Mouse (Mus musculus): ENCODE results near the gene Zc2hc1b. TPM values are rescaled to one million over a fixed set of nuclear protein-coding genes. Genes with fewer than 3 reads are reported as not detected.

Zc2hc1b gene
- polyA plus RNA-seq, 1 experiment: not detected

DNA sequence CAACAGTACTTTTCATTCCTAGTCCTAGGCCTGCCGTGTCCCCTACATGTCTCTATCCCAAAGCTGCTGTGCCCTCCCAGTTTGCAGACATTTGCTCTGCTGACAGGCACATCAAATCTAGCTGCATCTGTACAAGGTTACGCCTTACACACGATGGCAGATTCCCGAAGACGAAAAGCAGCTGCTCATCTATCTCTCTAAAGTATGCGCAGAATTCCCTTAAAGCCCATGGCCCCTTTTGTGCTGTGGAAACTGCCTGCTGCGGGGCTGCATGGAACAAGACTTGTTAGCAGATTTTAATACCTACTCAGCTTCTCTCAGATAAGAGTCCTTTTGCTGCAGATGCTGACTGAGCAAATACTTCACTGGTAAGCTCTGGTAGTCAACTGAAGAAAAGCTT is 2.4 kb upstream of the Zc2hc1b start:
- no peak overlapping the region for H3K27ac ChIP-seq (ENCODE audit: insufficient read depth, low read length)

DNA sequence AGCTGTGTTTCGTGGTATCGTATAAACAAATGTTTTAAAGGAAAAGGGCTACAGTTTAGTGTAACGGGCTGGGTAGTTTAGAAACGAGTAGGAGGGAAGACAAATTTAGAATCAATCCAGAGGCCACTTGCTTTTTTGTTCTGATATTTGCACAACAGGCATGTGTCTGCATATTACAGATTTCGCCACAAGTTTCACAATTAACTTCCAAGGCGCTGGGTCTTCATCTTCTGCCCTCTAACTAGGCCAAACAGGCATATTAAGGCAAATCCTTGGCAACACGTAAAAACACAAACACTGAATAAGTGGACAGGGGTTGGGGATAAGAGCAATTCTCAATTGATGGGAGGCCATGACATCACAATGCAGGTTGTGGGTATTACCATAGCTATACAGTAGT is 2.0 kb downstream of the Zc2hc1b start:
- H3K4me3 ChIP-seq (ENCODE audit: insufficient read depth, low read length): no peak overlapping the region
- no peak for TF ChIP-seq CTCF (IDR thresholded peaks at IDR 0.05; ENCODE audit: borderline replicate concordance, insufficient read depth, low read length)
- no peak for TF ChIP-seq POLR2A (IDR thresholded peaks at IDR 0.05; ENCODE audit: low read depth, low read length)
- peaks cover 7% of the 10 kb centered on the region for H3K4me1 ChIP-seq (ENCODE audit: control insufficient read depth, insufficient read depth, low read length)
- H3K27ac ChIP-seq (ENCODE audit: insufficient read depth, low read length): no peak overlapping the region

More for the DNA sequence above, 2.4 kb upstream of the Zc2hc1b start:
- Histone ChIP-seq H3K4me3 (ENCODE audit: insufficient read depth, low read length) (no peak overlapping the region), H3K4me1 (ENCODE audit: control insufficient read depth, insufficient read depth, low read length) (no peaks in the 10 kb centered on the region)
- TF ChIP-seq CTCF (IDR thresholded peaks at IDR 0.05; ENCODE audit: borderline replicate concordance, insufficient read depth, low read length) (no peak), POLR2A (IDR thresholded peaks at IDR 0.05; ENCODE audit: low read depth, low read length) (no peak)

DNA sequence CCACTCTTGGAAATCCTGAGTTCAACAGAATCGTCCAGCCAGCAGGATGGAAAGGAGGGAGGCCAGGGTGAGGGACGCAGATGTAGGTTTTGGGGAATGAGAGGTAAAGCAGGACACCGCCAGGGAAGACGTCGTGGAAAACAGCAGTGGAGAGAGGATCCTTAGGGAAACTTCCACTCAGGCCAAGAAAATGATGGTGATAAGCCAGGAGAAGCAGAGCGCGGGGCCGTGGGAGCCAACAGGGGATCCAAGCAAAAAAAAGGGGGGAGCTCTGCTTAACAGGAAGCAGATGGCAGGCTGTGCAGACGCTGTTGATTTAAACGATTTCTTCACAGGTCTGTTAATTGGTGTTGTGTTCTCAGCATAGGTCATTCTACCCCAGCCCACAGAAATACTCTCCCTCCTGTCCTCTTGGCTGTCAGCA is 5.0 kb downstream of the Zc2hc1b start:
- H3K4me3 ChIP-seq (ENCODE audit: insufficient read depth, low read length): no peak overlapping the region
- no peak for TF ChIP-seq CTCF (IDR thresholded peaks at IDR 0.05; ENCODE audit: borderline replicate concordance, insufficient read depth, low read length)
- TF ChIP-seq POLR2A (IDR thresholded peaks at IDR 0.05; ENCODE audit: low read depth, low read length): no peak
- no peak overlapping the region; the same call in 1 of the 2 replicates for H3K27ac ChIP-seq (ENCODE audit: insufficient read depth, low read length)
- peaks cover 14% of the 10 kb centered on the region for H3K4me1 ChIP-seq (ENCODE audit: control insufficient read depth, insufficient read depth, low read length)

- no peak for TF ChIP-seq CTCF (IDR thresholded peaks at IDR 0.05; ENCODE audit: borderline replicate concordance, insufficient read depth, low read length)
- TF ChIP-seq POLR2A (IDR thresholded peaks at IDR 0.05; ENCODE audit: low read depth, low read length): no peak
- Histone ChIP-seq H3K4me1 (ENCODE audit: control insufficient read depth, insufficient read depth, low read length) (peaks cover 14% of the 10 kb centered on the region), H3K4me3 (ENCODE audit: insufficient read depth, low read length) (no peak overlapping the region), H3K27ac (ENCODE audit: insufficient read depth, low read length) (peak overlapping the region; percentile 86)
Measured at GRCm38 (mm10) chr10:13171461-13171860, 6.4 kb downstream of the Zc2hc1b start.

- H3K27ac ChIP-seq (ENCODE audit: insufficient read depth, low read length): peak overlapping the region; percentile 86
- no peak for TF ChIP-seq CTCF (IDR thresholded peaks at IDR 0.05; ENCODE audit: borderline replicate concordance, insufficient read depth, low read length)
- TF ChIP-seq POLR2A (IDR thresholded peaks at IDR 0.05; ENCODE audit: low read depth, low read length): 0 out of 2 replicates have a peak, but pooled peaks have one; percentile 5
- H3K4me3 ChIP-seq (ENCODE audit: insufficient read depth, low read length): no peak overlapping the region
- H3K4me1 ChIP-seq (ENCODE audit: control insufficient read depth, insufficient read depth, low read length): peaks cover 14% of the 10 kb centered on the region
Measured at GRCm38 (mm10) chr10:13170739-13171448, 6.9 kb downstream of the Zc2hc1b start.

DNA sequence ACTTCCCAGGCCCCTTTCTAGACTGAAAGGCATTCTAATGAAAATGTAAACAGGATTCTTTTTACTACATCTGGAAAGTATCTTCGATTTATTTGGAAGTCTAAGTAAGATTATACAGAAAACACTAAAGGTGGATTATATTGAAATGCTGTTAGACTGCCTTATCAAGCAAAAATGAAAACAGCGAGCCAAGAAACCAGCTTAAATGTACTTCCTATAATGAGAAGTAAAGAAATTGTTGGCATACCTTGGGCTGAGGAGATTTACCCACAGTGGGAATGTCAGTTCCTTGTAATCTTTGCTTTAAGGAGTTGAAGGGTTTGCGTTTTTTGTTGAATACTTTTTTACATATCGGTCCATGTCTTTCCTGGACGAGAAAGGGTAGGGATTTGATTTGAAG is 9.4 kb downstream of the Zc2hc1b start:
- peaks cover 14% of the 10 kb centered on the region for H3K4me1 ChIP-seq (ENCODE audit: control insufficient read depth, insufficient read depth, low read length)
- H3K4me3 ChIP-seq (ENCODE audit: insufficient read depth, low read length): no peak overlapping the region
- TF ChIP-seq POLR2A (IDR thresholded peaks at IDR 0.05; ENCODE audit: low read depth, low read length) (no peak), CTCF (IDR thresholded peaks at IDR 0.05; ENCODE audit: borderline replicate concordance, insufficient read depth, low read length) (no peak)
- peak overlapping the region; percentile 73 for H3K27ac ChIP-seq (ENCODE audit: insufficient read depth, low read length)

DNA sequence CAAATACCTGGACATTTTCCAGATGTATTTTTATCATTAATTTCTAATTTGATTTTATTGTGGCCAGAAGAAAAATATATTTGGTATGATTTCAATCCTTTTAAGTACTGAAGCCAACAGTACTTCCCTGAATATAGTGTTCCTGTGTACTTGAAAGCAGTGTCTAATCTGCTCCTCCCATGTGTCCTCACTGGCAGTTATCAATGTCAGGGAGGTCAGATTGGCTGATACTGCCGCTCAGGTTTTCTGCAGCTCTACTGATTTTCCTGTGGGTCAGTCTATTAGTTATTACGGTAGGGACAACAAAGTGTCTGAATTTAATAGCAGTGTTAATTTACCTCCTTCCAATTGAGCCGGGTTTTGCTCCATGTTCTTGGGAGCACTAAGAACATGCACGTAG is 15.8 kb downstream of the Zc2hc1b start:
- H3K27ac ChIP-seq (ENCODE audit: insufficient read depth, low read length): no peak overlapping the region
- H3K4me1 ChIP-seq (ENCODE audit: control insufficient read depth, insufficient read depth, low read length): no peaks in the 10 kb centered on the region
- H3K4me3 ChIP-seq (ENCODE audit: insufficient read depth, low read length): no peak overlapping the region
- no peak for TF ChIP-seq POLR2A (IDR thresholded peaks at IDR 0.05; ENCODE audit: low read depth, low read length)

DNA sequence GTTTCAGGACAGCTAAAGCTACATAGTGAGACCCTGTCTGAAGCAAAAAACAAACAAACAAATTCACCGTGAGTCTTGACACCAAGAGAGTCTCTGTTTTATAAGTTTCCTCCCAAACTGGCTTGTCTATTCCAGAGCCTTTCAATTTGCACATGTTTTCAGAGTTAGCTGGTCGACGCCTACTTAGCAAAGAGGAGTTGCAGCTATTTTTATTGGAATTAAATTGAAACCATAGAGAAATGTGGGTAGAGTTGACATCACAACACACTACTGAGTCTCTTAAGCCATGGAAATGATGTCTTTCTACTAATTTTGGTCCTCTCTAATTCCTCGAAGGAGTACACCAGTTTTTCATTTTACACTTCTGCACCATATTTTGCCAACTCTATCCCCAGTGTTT is 16.9 kb downstream of the Zc2hc1b start:
- no peaks in the 10 kb centered on the region for H3K4me1 ChIP-seq (ENCODE audit: control insufficient read depth, insufficient read depth, low read length)
- no peak for TF ChIP-seq POLR2A (IDR thresholded peaks at IDR 0.05; ENCODE audit: low read depth, low read length)
- TF ChIP-seq CTCF (IDR thresholded peaks at IDR 0.05; ENCODE audit: borderline replicate concordance, insufficient read depth, low read length): no peak
- H3K27ac ChIP-seq (ENCODE audit: insufficient read depth, low read length): no peak overlapping the region

GRCm38 (mm10) chr10:13155377-13155776 is 22.4 kb downstream of the Zc2hc1b start:
- TF ChIP-seq POLR2A (IDR thresholded peaks at IDR 0.05; ENCODE audit: low read depth, low read length) (no peak), CTCF (IDR thresholded peaks at IDR 0.05; ENCODE audit: borderline replicate concordance, insufficient read depth, low read length) (no peak)
- H3K4me3 ChIP-seq (ENCODE audit: insufficient read depth, low read length): no peak overlapping the region
- H3K27ac ChIP-seq (ENCODE audit: insufficient read depth, low read length): no peak overlapping the region
- no peaks in the 10 kb centered on the region for H3K4me1 ChIP-seq (ENCODE audit: control insufficient read depth, insufficient read depth, low read length)

More for the DNA sequence above, 16.9 kb downstream of the Zc2hc1b start:
- H3K4me3 ChIP-seq (ENCODE audit: insufficient read depth, low read length): no peak overlapping the region

DNA sequence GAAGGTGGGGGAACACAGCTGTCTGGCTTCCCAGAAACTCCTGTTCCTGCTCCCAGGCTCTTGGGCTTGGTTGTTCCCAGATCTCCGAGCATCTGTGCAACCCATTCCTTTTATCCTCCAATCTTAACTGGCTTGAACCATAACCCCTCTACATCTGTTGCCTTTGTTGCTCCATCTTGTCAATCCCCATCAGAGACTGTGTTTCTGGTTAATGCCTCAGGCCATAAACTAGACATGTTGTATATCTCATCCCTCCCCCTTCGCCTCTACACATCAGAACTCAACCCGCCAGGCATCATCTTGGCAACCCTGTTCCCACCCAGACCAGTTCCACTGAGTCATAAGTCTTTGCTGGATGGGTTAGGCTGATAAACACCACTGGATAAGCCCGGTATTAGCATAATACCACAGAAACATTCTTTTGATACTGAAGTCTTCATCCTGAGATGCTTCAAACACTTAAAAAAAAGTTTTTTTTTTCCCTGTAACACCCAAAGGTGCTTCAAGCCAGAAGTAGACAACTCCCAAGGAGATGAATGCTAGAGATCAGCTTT is 24.9 kb downstream of the Zc2hc1b start:
- no peaks in the 10 kb centered on the region for H3K4me1 ChIP-seq (ENCODE audit: control insufficient read depth, insufficient read depth, low read length)
- H3K27ac ChIP-seq (ENCODE audit: insufficient read depth, low read length): no peak overlapping the region
- no peak overlapping the region for H3K4me3 ChIP-seq (ENCODE audit: insufficient read depth, low read length)
- TF ChIP-seq CTCF (IDR thresholded peaks at IDR 0.05; ENCODE audit: borderline replicate concordance, insufficient read depth, low read length) (no peak), POLR2A (IDR thresholded peaks at IDR 0.05; ENCODE audit: low read depth, low read length) (no peak)
